Mouse (Mus musculus) hindbrain, embryonic 16.5 days (tissue): ENCODE measurements at regions not wholly inside any gene's neighbourhood (a gene's known extent, or its start where the extent isn't known, plus 50 kb on each side); places are given as distances from the start of the nearest gene placed in this dataset.

Experiments used
- ATAC-seq: fragments of 200-750 bp; cut with Nextera tagmentation; 2 replicates; pipeline ENCODE4 v1.8.0; 2017; ENCODE audit warnings: moderate TSS enrichment, moderate library complexity
- H3K27ac ChIP-seq: fragments of 300-500 bp; sonication (generic); 2 replicates; pipeline ENCODE4 v1.5.1; 2014; ENCODE audit warnings: low read depth, mild to moderate bottlenecking, control low read depth, low read length, moderate library complexity
- H3K27me3 ChIP-seq: fragments of 300-500 bp; sonication (generic); replicated peaks from 2 replicates; pipeline ENCODE4 v1.6.1; 2014; ENCODE audit warnings: low read length; ENCODE audit not compliant: control insufficient read depth, insufficient read depth
- H3K36me3 ChIP-seq: fragments of 300-500 bp; sonication (generic); 2 replicates; pipeline ENCODE4 v1.6.1; 2014; ENCODE audit warnings: mild to moderate bottlenecking, low read length, moderate library complexity, mixed read lengths; ENCODE audit not compliant: control insufficient read depth, insufficient read depth
- H3K4me1 ChIP-seq: fragments of 300-500 bp; sonication (generic); 2 replicates; pipeline ENCODE4 v1.6.1; 2014; ENCODE audit warnings: low read depth, low read length; ENCODE audit not compliant: control insufficient read depth, insufficient read depth
- H3K4me2 ChIP-seq: fragments of 300-500 bp; sonication (generic); 2 replicates; pipeline ENCODE4 v1.6.1; 2014; ENCODE audit warnings: mild to moderate bottlenecking, low read length, control low read depth, moderate library complexity
- H3K4me3 ChIP-seq: fragments of 300-500 bp; sonication (generic); 2 replicates; pipeline ENCODE4 v1.5.1; 2014; ENCODE audit warnings: mild to moderate bottlenecking, low read length, control low read depth, moderate library complexity
- H3K9ac ChIP-seq: fragments of 300-500 bp; sonication (generic); 2 replicates; pipeline ENCODE4 v1.6.1; 2014; ENCODE audit warnings: low read depth, mild to moderate bottlenecking, control low read depth, low read length, moderate library complexity
- H3K9me3 ChIP-seq: fragments of 300-500 bp; sonication (generic); 2 replicates; pipeline ENCODE4 v1.6.1; 2014; ENCODE audit warnings: mild to moderate bottlenecking, low read length, moderate library complexity; ENCODE audit not compliant: control insufficient read depth
- WGBS: fragments of 180-500 bp; shearing (Covaris S2); extraction: QIAGEN DNeasy Blood & Tissue Kit; methylation state at CpG from one replicate; pipeline ENCODE4 v1.1.7; 2014; 5-methylcytosine and 5-hydroxymethylcytosine counted together

DNA sequence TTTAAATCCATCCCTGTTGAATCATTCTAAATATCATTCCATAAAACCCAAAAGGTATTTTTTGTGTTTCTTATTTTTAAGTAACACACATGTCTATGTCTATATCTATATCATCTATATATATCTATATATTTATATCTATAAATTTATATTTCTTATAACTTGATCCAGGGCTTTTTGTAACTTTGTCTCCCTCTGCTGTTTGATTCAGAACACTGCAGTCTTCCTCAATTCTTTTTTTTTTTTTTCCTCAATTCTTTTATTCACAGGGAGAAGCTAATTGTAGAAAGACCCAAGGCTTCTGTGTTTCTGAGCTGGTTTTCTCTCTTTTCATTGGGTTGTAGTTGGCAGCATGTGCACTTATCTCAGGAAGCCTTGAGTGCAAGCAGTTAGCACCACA lies 124.1 kb upstream of the Igfbp3 start:
- Histone ChIP-seq H3K36me3 (no peaks in the 10 kb centered on the region), H3K9me3 (0 out of 2 replicates have a peak, but pooled peaks cover 2% of the 10 kb centered on the region), H3K4me2 (no peak overlapping the region), H3K9ac (no peak overlapping the region), H3K4me1 (no peaks in the 10 kb centered on the region), H3K4me3 (no peak overlapping the region), H3K27ac (no peak overlapping the region), H3K27me3 (no peaks in the 10 kb centered on the region)
- no peak for ATAC-seq

DNA sequence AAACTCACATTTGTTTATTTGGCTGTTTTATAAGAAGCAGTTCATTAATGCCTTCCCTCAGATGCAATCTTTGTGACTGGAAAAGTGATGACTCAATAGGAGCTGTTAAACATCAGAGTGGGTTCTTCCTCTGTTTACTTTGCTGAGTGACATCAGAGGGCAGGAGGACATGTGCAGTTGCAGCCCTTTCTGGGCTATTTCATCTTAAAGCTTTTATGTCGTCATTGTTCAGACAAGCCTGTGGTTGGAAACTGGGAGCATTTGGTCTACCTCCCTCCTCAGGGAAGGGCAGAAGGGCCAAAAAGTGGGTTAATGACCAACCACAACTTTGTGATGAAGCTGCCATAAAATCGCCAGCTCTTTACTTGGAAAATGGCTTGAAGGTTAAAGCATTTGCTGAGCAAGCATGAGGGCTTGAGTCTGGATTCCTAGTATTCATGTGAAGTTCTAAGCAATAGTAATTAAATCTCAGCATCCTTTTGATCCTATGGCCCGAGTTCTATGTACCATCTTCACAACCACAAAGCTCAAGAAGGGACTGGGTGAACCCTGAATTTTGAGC lies 103.8 kb upstream of the Igfbp3 start:
- H3K9me3 ChIP-seq = no peaks in the 10 kb centered on the region
- no peak for ATAC-seq
- H3K4me2 ChIP-seq = no peak overlapping the region
- H3K4me3 ChIP-seq = no peak overlapping the region
- H3K36me3 ChIP-seq = no peaks in the 10 kb centered on the region
- WGBS = 65% methylated on average over 3 of the region's 3 CpGs
- H3K9ac ChIP-seq = no peak overlapping the region
- H3K4me1 ChIP-seq = no peaks in the 10 kb centered on the region
- H3K27ac ChIP-seq = no peak overlapping the region
- no peaks in the 10 kb centered on the region for H3K27me3 ChIP-seq

DNA sequence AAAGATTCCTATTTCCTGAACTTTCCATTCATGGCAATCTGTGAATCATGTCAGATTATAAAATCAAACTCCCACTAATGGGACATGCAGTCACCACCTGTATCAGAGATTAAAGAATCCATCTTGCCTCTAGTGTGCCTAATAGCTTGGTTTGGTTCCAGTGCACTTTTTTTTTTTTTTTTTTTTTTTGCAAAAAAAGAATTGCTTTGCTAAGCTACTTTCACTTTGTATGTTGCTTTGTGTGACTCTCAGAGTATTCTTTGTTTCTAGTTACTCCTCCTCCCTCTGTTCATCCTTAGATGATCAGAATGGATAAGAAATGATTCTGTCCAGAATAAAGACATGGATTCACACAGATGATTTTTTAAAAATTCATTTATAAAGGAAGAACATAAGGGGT lies 82.5 kb upstream of the Igfbp3 start:
- Histone ChIP-seq H3K4me2 (no peak overlapping the region), H3K4me1 (no peaks in the 10 kb centered on the region), H3K9ac (no peak overlapping the region), H3K9me3 (no peaks in the 10 kb centered on the region), H3K27me3 (no peaks in the 10 kb centered on the region), H3K27ac (no peak overlapping the region), H3K4me3 (no peak overlapping the region), H3K36me3 (no peaks in the 10 kb centered on the region)
- no peak for ATAC-seq

DNA sequence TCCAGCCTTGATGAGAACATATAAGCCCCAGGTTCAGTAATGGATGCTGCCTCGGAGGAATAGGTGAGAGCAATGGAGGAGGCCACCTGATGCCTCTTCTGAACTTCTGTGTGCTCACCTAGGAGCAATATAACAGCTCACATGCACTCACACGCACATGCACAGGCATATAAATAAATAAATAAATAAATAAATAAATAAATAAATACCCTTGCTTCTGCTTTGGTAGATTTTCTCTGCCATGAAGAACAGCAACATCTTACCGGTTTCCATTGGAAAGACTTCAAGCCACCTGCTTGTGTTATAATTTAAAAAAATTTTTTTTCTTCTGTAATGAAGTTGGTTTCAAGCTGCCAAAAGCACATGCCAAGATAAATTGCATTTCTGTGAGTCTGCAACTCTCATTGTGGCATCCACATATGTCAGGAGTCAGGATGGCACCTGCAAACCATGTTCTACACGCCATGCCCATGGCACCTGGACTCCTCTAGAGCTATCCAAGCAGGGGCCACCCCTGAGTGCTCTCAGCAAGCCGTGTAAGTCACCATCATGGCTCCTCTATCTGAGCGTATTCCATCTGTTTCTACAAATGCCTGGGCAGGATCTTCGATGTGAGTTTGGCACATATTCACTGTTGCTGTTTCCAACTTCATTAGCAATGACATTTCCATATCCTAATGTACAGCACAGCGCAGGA lies 75.7 kb upstream of the Igfbp3 start:
- WGBS = 81% methylated on average over 8 of the region's 8 CpGs
- ATAC-seq = peak; percentile 77

DNA sequence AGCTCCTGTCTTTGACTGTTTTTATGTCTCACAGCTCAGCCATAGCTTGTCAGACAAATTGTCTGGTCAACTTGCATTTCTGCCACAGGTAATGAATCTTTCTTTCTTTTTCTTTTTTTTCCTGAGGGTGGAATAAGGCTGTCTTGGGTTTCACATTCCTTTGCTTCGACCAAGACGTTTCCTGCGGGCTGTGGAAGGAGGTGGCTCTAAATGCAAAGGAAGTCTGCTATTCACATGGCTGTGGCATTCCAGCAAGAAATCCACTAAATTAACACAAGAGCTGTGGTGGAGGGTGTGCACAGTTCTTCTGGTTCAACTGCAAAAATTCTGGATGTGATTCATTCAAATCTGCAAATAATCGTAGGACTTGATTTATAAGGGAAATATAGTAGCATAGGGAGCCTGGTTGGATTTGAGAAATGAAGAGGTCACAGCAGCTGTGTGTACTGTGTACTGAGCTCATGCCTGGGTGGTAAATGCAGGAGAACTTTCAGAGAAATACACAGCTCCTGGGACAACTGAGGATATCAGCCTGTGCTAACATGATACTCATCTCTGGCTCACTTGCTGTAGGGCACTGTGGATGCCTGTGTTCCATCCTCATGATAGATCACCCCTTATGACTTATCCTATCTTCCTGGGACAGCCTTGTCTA lies 71.2 kb upstream of the Igfbp3 start:
- no peak for ATAC-seq
- no peak overlapping the region for H3K4me3 ChIP-seq
- no peaks in the 10 kb centered on the region for H3K9me3 ChIP-seq
- no peaks in the 10 kb centered on the region for H3K4me1 ChIP-seq
- no peaks in the 10 kb centered on the region for H3K27me3 ChIP-seq
- no peak overlapping the region for H3K27ac ChIP-seq
- WGBS = 81% methylated on average over 4 of the region's 4 CpGs
- H3K4me2 ChIP-seq = no peak overlapping the region
- H3K9ac ChIP-seq = no peak overlapping the region
- no peaks in the 10 kb centered on the region for H3K36me3 ChIP-seq

More for the DNA sequence above, 75.7 kb upstream of the Igfbp3 start:
- Histone ChIP-seq H3K4me2 (no peak overlapping the region), H3K9me3 (no peaks in the 10 kb centered on the region), H3K9ac (no peak overlapping the region), H3K27ac (no peak overlapping the region), H3K4me1 (no peaks in the 10 kb centered on the region), H3K36me3 (no peaks in the 10 kb centered on the region), H3K27me3 (no peaks in the 10 kb centered on the region), H3K4me3 (no peak overlapping the region)

DNA sequence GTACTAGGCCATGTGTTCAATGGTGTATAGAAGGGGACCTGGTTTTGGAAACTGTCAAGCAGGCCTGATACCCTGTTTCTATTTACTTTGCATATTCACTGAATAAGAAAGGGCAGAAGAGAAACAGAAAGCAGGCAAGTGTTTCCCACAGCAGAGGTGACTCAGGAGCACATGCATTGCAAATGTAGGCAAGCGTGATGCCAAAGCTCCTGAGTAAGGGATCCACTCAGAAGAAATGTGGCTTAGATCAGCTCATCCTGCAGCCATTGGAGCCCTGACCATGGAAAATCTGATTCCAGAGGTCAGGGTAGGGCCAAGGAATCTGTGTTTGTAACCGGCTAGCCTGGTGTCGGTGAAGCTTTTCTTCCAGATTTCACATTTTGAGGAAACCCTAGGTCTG lies 69.3 kb upstream of the Igfbp3 start:
- no peaks in the 10 kb centered on the region for H3K9me3 ChIP-seq
- H3K4me2 ChIP-seq = no peak overlapping the region
- no peaks in the 10 kb centered on the region for H3K36me3 ChIP-seq
- WGBS = 95% methylated on average over 3 of the region's 3 CpGs
- no peak overlapping the region for H3K9ac ChIP-seq
- no peak for ATAC-seq
- H3K4me1 ChIP-seq = no peaks in the 10 kb centered on the region
- H3K27me3 ChIP-seq = no peaks in the 10 kb centered on the region
- H3K27ac ChIP-seq = no peak overlapping the region
- H3K4me3 ChIP-seq = no peak overlapping the region

DNA sequence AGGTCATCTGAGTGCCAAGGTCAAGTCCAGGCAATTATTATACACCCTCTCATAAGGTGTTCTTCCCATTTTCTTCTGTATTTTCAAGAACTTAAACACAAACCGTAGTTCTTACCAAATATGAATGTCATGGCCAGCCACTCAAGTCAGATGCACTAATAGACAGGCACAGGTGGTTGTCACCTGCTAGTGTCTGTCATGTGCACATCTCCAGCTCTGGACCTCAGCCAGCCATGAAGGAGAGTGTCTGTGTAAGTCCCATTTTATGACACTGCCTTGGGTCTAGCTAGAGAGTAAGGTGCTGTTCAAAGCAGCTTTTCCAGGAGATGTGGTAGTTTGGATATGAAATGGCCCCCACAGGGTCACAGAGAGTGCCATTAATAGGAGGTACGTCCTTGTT lies 68.5 kb upstream of the Igfbp3 start:
- Histone ChIP-seq H3K9ac (no peak overlapping the region), H3K4me3 (no peak overlapping the region), H3K9me3 (no peaks in the 10 kb centered on the region), H3K4me2 (no peak overlapping the region), H3K27ac (no peak overlapping the region), H3K4me1 (no peaks in the 10 kb centered on the region), H3K36me3 (no peaks in the 10 kb centered on the region), H3K27me3 (no peaks in the 10 kb centered on the region)
- no peak for ATAC-seq
- WGBS = 93% methylated on average over 2 of the region's 2 CpGs

DNA sequence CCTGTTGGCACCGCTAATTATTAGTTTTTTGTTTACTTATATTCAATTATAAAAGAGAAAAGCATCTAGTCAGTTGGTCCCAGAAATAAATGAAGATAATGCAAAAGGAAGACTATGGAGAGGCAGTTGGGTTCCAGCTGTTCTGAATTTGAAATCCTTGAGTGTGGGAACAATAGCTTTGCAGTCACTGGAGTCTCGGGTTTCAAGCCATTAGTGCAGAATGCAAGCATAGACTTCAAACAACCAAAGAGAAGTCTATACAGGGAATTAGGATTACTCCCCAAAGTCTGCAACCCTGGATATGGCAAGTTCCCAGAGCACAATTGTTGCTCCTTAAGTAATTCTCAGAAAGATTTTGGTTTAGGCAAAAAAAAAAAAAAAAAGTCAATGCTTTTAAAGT lies 67.9 kb upstream of the Igfbp3 start:
- 26% methylated on average over 2 of the region's 2 CpGs for WGBS
- H3K4me1 ChIP-seq = no peaks in the 10 kb centered on the region
- no peak for ATAC-seq

DNA sequence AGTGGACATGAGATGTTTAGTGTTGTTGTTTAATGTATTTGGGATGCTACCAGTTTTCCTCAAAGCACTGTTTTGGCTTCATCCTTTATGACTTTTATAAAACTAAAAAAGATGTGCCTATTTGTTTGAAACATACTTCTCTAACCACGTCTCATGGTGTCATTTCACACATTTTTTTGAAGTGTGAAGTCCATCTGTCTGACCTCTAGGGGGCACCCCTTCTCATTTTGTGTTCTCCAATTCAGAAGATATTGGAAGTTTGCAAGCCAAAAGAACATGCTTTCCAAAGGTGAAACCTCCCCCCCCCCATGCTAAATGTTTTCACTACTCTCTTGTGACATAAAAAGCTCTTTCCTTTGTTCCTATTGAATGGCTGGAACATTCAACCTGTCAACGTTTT lies 66.2 kb upstream of the Igfbp3 start:
- Histone ChIP-seq H3K9ac (no peak overlapping the region), H3K4me1 (no peaks in the 10 kb centered on the region), H3K27ac (no peak overlapping the region), H3K4me2 (no peak overlapping the region), H3K36me3 (no peaks in the 10 kb centered on the region), H3K9me3 (no peaks in the 10 kb centered on the region), H3K27me3 (no peaks in the 10 kb centered on the region), H3K4me3 (no peak overlapping the region)
- 68% methylated on average over 2 of the region's 2 CpGs for WGBS
- no peak for ATAC-seq

More for the DNA sequence above, 67.9 kb upstream of the Igfbp3 start:
- Histone ChIP-seq H3K9ac (no peak overlapping the region), H3K27me3 (no peaks in the 10 kb centered on the region), H3K4me2 (no peak overlapping the region), H3K36me3 (no peaks in the 10 kb centered on the region), H3K27ac (no peak overlapping the region), H3K9me3 (no peaks in the 10 kb centered on the region), H3K4me3 (no peak overlapping the region)
